Mouse (Mus musculus) C2C12 (cell line): ENCODE measurements around the gene Hecw2. TPM values are rescaled to one million over a fixed set of nuclear protein-coding genes. Genes with fewer than 3 reads are reported as not detected.

Source experiments
- H3K27me3 ChIP-seq: one replicate; pipeline ENCODE4 v1.6.1; 2011; ENCODE audit not compliant: control insufficient read depth, insufficient read depth, insufficient read length
- H3K36me3 ChIP-seq: one replicate; pipeline ENCODE4 v1.6.1; 2011; ENCODE audit not compliant: control insufficient read depth, insufficient read depth
- H3K4me3 ChIP-seq: one replicate; pipeline ENCODE4 v1.5.1; 2011; ENCODE audit warnings: mild to moderate bottlenecking, control low read depth; ENCODE audit not compliant: poor library complexity, insufficient read depth, severe bottlenecking
- H3K79me2 ChIP-seq: one replicate; pipeline ENCODE4 v1.6.1; 2011; ENCODE audit not compliant: control insufficient read depth, insufficient read depth
- H3K79me3 ChIP-seq: one replicate; pipeline ENCODE4 v1.6.1; 2011; ENCODE audit warnings: low read depth, control low read depth
- H3ac ChIP-seq: one replicate; pipeline ENCODE3; 2011; ENCODE audit warnings: low read depth; ENCODE audit not compliant: control insufficient read depth, insufficient read length
- CEBPB ChIP-seq: IDR thresholded peaks from one replicate; pipeline ENCODE4 v1.6.1; 2011; ENCODE audit warnings: low read depth, mild to moderate bottlenecking, control low read depth, moderate library complexity
- CTCF ChIP-seq: IDR thresholded peaks from one replicate; pipeline ENCODE4 v1.5.1; 2011; ENCODE audit not compliant: control insufficient read depth, insufficient read depth, insufficient read length
- FOSL1 ChIP-seq: IDR thresholded peaks from one replicate; pipeline ENCODE4 v1.8.0; 2011; ENCODE audit warnings: mild to moderate bottlenecking, low read length; ENCODE audit not compliant: poor library complexity, insufficient read depth, severe bottlenecking
- MAX ChIP-seq: IDR thresholded peaks from one replicate; pipeline ENCODE4 v1.6.1; 2011; ENCODE audit warnings: mild to moderate bottlenecking, control low read depth
- MYOD1 ChIP-seq: IDR thresholded peaks from one replicate; pipeline ENCODE4 v1.6.1; 2011; ENCODE audit warnings: low read depth; ENCODE audit not compliant: control insufficient read depth, insufficient read length
- MYOG ChIP-seq: IDR thresholded peaks from one replicate; pipeline ENCODE4 v1.6.1; 2011; ENCODE audit not compliant: control insufficient read depth, insufficient read length; ENCODE audit errors: extremely low read depth
- USF1 ChIP-seq: IDR thresholded peaks from one replicate; pipeline ENCODE4 v1.6.1; 2011; ENCODE audit warnings: low read depth, mild to moderate bottlenecking, control low read depth, moderate library complexity
- polyA plus RNA-seq: library from polyadenylated mRNA; unstranded; fragments of >200 nt; fragmentation: generic; extraction: Trizol; gene quantifications from one replicate; pipeline ENCODE4 v1.2.1, GENCODE M21; 2012; ENCODE audit warnings: missing spikeins

The Hecw2 gene
- polyA plus RNA-seq, 1 experiment: 1.2 TPM

GRCm38 (mm10) chr1:53910251-53910650, 284.7 kb downstream of the Hecw2 start:
- H3K4me3 ChIP-seq: no peak overlapping the region
- no peaks in the 10 kb centered on the region for H3K79me3 ChIP-seq
- TF ChIP-seq CEBPB (no peak), CTCF (no peak), MAX (no peak), MYOD1 (no peak), MYOG (no peak)
- no peaks in the 10 kb centered on the region for H3K79me2 ChIP-seq
- no peaks in the 10 kb centered on the region for H3K36me3 ChIP-seq
- no peak overlapping the region for H3ac ChIP-seq
- H3K27me3 ChIP-seq: no peaks in the 10 kb centered on the region

- H3ac ChIP-seq: no peak overlapping the region
- H3K4me3 ChIP-seq: no peak overlapping the region
- no peaks in the 10 kb centered on the region for H3K79me3 ChIP-seq
- TF ChIP-seq MYOD1: no peak
- no peak for TF ChIP-seq MAX
- no peak for TF ChIP-seq CEBPB
- TF ChIP-seq CTCF: no peak
- no peak for TF ChIP-seq FOSL1
- TF ChIP-seq USF1: no peak
- no peak for TF ChIP-seq MYOG
- no peaks in the 10 kb centered on the region for H3K36me3 ChIP-seq
- H3K27me3 ChIP-seq: no peaks in the 10 kb centered on the region
- no peaks in the 10 kb centered on the region for H3K79me2 ChIP-seq
Observed at GRCm38 (mm10) chr1:53909118-53909517, 285.9 kb downstream of the Hecw2 start.

- Histone ChIP-seq H3K79me2 (no peaks in the 10 kb centered on the region), H3K27me3 (no peaks in the 10 kb centered on the region), H3ac (no peak overlapping the region), H3K4me3 (no peak overlapping the region), H3K36me3 (no peaks in the 10 kb centered on the region), H3K79me3 (no peaks in the 10 kb centered on the region)
- TF ChIP-seq MYOD1 (no peak), CEBPB (no peak), CTCF (no peak), MYOG (no peak), USF1 (no peak), MAX (no peak), FOSL1 (no peak)
Observed at GRCm38 (mm10) chr1:53906175-53906574, 288.8 kb downstream of the Hecw2 start.

GRCm38 (mm10) chr1:53900416-53900815, 294.6 kb downstream of the Hecw2 start:
- Histone ChIP-seq H3K4me3 (no peak overlapping the region), H3ac (no peak overlapping the region), H3K27me3 (no peaks in the 10 kb centered on the region), H3K36me3 (no peaks in the 10 kb centered on the region), H3K79me2 (no peaks in the 10 kb centered on the region), H3K79me3 (no peaks in the 10 kb centered on the region)
- TF ChIP-seq MYOG: no peak
- no peak for TF ChIP-seq CTCF
- no peak for TF ChIP-seq USF1
- no peak for TF ChIP-seq MAX
- TF ChIP-seq MYOD1: no peak
- TF ChIP-seq FOSL1: no peak
- TF ChIP-seq CEBPB: no peak

- TF ChIP-seq CTCF (no peak), CEBPB (no peak), MYOG (no peak), MYOD1 (no peak), FOSL1 (no peak), MAX (no peak), USF1 (no peak)
- Histone ChIP-seq H3ac (no peak overlapping the region), H3K27me3 (no peaks in the 10 kb centered on the region), H3K4me3 (no peak overlapping the region), H3K79me3 (no peaks in the 10 kb centered on the region), H3K79me2 (no peaks in the 10 kb centered on the region), H3K36me3 (no peaks in the 10 kb centered on the region)
Observed at GRCm38 (mm10) chr1:53894299-53894698, 300.7 kb downstream of the Hecw2 start.

- no peak for TF ChIP-seq MYOD1
- TF ChIP-seq CTCF: peak; percentile 22
- H3K27me3 ChIP-seq: no peaks in the 10 kb centered on the region
- no peak overlapping the region for H3ac ChIP-seq
- H3K79me2 ChIP-seq: no peaks in the 10 kb centered on the region
- H3K36me3 ChIP-seq: no peaks in the 10 kb centered on the region
- no peak overlapping the region for H3K4me3 ChIP-seq
- H3K79me3 ChIP-seq: no peaks in the 10 kb centered on the region
Observed at GRCm38 (mm10) chr1:53890380-53890779, 304.6 kb downstream of the Hecw2 start.
